Mouse (Mus musculus) neutrophil, adult 5-6 weeks (primary cell): ENCODE measurements around the gene Zfp866. TPM values are rescaled to one million over a fixed set of nuclear protein-coding genes. Genes with fewer than 3 reads are reported as not detected.

Experiments used
- ATAC-seq: fragments of 151-379, 151-347 bp; 2 replicates; pipeline ENCODE4 v1.8.0; 2017; ENCODE audit warnings: mild to moderate bottlenecking, moderate TSS enrichment; ENCODE audit not compliant: insufficient number of reproducible peaks, poor library complexity, low FRiP score, severe bottlenecking; ENCODE audit errors: extremely low read depth
- total RNA-seq: library from RNA; stranded (forward); fragments of 200-1000 nt; gene quantifications from 2 replicates; pipeline ENCODE4 v1.2.3, GENCODE M21; 2017

Zfp866 gene
- total RNA-seq, 1 experiment from 2014 or later: 55.7 TPM

DNA sequence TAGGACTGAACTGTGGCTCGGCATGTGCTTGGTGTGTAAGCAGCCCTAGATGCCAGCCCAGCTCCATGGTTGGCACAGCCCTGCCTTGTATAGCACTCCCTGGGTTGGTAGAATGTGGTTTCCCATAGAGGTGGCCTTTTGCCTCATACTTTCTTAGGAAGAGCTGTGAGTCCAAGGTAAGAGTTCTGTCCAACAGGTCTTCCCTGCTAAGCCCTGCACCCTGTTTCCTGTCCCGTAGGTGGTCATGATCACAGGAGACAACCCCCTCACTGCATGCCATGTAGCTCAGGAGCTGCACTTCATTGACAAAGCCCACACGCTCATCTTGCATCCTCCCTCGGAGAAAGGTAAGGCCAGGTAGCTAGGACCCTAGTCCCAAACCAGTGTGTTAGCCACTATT lies 10.8 kb upstream of the Zfp866 start:
- no peak for ATAC-seq

DNA sequence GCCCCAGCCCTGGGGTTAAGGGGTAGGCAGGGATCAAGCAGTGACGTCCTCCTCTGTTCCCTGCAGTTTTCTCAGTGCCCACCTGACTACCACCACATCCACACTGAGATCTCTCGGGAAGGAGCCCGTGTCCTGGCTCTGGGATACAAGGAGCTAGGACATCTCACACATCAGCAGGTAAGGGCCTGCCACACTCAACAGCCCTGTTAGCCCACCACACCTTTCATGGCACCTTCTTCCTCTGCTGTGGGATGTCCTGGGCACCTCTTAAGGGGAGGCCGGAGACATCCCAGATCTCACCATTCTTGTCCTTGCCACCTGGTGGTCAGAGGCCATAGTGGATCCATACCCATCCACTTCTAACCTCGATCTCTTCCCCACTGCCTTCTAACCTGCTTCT lies 9.0 kb upstream of the Zfp866 start:
- no peak for ATAC-seq

DNA sequence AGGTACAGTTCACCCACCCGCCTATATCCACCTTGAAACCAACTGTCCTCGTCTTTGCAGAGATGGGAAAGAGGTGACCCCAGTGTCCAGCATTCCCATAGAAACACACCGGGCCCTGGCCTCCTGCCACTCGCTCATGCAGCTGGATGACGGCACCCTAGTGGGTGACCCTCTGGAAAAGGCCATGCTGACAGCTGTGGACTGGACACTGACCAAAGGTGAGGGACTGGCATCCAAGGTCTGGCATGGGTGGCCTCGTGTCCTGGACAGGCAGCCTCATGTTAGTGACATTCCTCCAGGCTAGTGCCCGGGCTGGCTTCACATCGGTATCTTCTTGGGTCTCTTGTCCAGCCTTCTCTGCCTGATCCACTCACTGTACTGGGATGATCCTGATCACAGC lies 8.3 kb upstream of the Zfp866 start:
- ATAC-seq: no peak

DNA sequence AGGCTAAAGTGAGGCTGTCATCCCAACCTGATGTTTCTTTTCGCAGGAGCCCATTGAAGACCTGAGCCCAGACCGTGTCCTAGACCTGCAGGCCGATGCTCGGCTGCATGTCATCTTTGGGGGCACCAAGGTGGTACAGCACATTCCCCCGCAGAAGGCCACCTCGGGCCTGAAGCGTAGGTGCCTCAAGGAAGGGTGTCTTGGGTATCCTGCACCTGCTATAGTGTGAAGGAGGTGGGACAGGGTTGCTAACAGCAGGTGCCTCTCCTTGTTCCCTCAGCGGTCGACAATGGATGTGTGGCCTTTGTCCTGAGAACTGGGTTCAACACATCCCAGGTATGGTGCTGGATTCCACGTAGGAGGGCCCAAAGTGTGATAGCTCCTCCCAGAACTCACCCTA lies 6.7 kb upstream of the Zfp866 start:
- ATAC-seq: no peak

DNA sequence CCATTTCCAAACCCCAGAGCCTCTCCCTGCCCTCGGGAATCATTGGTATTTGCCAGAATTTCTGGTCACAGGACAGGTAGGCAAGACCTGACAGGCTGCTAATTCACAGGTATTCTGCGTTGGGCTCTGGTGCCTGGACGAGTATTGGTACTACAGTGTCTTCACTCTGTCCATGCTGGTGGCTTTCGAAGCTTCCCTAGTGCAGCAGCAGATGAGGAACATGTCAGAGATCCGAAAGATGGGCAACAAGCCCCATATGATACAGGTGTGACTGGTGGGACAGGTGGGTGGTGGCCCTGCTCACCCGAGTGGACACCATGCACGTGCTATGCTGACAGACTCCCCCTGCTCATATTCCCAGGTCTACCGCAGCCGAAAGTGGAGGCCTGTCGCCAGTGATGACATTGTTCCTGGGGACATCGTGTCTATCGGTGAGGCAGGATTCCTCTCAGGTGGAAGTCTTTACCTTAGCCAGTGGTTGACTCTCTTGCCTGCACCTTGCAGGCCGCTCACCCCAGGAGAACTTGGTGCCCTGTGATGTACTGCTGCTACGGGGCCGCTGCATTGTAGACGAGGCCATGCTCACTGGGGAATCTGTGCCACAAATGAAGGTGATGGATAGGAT lies 5.9 kb upstream of the Zfp866 start:
- ATAC-seq: no peak

DNA sequence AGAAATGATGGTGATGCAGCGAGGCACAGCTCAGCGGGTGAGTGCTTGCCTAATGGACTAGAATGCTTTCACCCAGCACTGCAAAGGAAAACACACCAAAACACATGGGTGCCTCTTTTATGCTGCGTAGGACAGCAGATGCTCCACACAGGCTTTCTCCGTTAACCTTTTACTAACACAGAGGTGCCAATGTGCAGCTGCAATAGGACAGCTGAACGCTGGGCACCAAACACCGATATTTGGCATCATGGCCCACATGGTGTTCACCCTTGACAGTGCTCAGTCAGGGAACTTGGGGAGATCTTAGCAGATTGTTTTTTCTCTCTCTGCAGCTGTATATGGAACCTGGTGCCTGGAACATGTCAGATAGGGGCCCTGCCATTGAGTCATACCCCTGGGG lies 3.9 kb upstream of the Zfp866 start:
- ATAC-seq: no peak

DNA sequence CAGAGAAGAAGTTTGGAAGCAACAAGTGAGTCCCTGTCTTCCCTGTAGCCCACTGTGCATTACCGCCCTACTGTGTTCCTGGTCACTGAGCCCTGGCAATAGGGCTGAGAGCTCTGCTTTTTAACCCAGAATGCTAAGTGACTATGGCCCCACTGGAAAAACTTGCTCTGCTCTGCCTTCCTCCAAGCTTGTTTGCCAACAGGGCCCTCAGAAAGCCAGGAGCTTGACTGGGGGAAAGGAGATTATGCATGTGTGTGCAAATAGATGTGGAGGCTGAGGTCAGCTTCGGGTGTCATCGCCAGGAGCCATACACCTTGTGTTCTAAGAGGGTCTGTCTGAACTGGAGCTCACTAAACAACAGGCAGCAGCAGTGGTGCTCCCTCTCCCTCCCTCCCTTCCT lies 3.1 kb upstream of the Zfp866 start:
- no peak for ATAC-seq

DNA sequence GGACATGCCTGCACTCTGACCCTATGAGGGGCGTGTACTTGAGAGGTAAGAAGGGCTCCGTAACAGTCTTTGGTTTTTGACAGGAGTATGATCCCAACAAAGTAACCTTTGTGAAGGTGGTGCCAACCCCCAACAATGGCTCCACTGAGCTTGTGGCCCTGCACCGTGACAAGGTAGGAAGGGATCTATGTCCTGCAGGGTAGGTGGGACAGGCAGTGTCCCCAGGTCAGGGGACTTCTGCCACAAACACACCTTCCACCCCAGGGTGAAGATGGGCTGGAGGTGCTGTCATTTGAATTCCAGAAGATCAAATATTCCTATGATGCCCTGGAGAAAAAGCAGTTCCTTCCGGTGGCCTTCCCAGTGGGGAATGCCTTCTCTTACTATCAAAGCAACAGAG lies 2.7 kb upstream of the Zfp866 start:
- no peak for ATAC-seq

DNA sequence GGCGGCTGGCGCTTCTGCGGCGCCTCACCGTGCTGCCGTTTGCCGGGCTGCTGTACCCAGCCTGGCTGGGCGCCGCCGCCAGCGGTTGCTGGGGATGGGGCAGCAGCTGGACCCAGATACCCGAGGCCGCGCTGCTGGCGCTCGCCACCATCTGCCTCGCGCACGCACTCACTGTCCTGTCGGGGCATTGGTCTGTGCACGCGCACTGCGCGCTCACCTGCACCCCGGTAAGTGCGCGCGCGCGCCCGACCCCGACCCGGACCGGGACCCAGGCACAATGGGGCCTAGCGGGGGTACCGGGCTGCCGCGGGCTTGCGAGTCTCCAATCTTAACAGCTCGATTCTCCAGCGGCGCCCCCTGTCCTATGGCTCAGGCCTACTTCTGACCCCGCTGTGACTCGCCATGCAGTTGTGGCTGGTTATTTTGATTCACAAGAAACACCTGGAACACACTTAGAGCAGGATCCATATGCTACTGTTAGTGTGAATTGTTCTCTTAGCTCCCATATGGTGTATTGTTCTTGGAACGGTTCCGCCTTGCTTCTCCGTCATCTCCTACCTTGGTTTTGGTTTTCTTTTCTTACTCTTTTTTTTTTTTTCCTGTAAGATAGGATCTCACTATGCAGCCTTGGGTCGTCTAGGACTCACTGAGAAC lies 564 bp upstream of the Zfp866 start:
- ATAC-seq: no peak

DNA sequence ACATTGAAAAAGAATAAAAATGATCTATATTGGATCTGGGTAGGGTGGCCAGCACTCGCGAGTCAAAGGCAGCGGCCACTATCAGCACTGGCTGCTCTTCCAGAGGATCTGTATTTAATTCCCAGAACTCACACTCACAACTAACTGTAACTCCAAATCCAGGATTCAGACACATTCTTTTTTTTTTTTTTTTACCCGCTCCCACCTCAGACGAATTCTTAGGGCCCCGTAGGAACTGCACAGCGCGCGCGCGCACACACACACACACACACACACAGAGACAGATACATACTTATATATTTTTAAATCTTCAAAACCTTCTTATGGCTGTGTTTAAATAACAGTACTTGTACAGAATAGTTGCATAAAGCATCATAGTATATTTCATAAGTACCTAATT lies 614 bp downstream of the Zfp866 start:
- no peak for ATAC-seq

DNA sequence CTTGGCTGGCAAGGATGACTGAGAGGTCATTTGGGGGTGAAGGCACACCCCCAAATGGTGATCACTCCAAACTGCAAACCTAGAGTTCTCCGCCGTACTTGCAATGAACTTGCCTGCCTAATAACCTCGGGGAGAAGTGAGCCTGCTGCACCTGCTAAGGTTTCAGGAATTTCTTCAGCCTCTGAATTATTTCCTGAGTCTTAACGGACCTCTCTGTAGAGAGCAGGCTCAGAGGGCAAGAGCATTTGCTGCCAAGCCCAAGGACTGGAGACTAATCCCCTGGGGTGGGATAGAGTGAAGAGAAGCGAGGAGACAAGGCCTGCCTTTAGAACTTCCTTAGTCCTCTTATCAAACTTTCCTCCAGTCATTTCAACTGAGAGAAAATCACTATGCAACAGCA lies 1.2 kb downstream of the Zfp866 start:
- no peak for ATAC-seq

DNA sequence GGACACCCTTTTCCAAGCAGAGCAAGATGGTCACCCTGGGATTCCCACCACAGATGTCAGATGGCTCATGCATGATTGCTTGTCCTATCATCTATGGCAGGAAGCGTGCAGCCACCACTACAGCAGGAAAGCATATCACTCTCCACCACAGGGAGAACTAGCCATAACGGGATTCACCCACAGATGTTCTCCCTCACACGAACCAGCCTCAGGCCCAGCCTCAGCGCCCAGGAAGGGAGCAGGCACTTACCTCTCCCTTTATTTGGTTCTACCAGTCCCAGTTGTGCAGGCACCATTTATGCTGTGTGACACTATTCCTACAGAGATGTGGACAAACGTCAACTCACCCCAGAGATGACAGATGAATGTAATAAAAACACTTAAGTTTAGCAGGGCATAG lies 1.9 kb downstream of the Zfp866 start:
- ATAC-seq: no peak

DNA sequence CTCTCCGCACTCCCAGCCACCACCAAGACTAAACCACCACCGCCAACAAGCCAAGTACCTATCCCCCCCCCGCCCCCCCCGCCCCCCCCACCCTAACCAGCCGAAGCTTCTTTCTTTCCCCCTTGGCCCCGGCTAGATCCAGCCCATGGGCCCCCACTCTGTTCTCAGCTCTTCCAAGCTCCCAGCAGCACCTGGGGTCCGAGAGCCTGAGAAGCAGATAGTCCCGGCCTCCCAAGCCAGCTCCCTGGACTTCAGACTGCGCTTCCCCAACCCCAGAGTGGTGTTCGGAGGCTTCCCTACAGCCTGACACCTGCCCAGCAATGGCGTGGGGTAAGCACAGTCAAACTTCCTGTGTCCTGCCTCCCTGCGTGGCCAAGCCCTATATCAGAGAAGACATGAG lies 13.9 kb downstream of the Zfp866 start:
- ATAC-seq: no peak

DNA sequence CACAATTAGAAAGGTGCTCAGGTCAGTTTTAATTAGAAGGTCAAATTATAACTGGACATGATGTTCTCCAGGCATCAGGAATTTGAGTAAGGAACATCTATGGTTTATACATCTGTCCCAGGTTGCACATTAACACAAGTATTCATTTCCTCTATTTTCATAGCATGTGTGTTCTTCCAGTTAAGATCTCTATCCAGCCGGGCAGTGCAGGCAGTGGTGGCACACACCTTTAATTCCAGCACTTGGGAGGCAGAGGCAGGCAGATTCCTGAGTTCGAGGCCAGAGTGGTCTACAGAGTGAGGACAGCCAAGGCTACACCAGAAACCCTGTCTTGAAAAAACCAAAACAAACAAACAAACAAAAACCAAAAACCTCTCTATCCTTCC lies 15.8 kb downstream of the Zfp866 start:
- ATAC-seq: no peak

DNA sequence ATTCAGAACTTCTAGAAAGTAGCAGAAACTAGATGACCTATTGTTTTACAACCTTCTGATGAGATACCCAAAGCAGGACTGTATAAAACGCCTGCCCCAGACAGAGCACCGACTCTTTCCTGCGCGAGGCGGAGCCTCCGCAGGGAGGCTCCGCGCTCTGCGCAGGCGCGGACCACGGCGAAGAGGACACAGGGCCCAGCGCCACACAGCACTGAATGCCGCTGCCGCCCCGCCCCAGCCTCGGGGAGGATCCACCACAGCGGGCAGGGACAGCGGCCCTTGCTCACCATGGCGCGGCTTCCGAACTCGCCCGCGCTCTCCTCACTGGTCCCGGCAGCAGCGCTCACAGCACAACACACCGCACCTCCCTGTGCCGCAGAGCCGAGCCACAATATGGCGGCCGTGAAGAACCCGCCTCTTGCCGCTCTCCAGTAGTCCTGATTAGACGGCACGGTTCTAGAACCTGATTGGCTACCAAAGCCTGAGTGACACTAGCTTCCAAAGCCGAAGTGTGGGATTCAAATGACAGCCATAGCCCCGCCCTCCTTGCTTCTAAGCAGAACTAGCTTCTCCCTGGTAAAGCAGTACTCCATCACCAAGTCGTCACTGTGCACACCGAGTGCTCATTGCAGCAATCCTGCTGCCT lies 16.4 kb downstream of the Zfp866 start, which contains the start of gene Gm20422:
TSS of gene Gm20422 (minus strand) at position 384 of the 646 bp plus-strand sequence.
- peak; percentile 99 for ATAC-seq

DNA sequence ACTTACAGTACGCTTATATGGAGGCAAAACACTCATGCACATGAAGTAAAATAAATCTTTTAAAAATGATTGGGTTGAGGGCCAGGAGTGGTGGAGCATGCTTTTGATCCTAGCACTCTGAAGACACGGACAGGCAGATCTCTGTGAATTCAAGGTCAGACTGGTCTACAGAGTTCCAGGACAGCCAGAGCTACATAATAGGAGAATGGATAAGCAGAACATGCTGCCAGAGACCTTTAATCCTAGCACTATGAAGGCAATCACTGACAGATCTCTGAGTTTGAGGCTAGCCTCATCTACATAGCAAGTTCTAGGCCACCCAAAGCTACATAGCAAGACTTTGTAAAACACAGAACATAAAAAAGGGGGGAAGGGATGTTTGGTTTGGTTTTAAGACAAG lies 18.9 kb downstream of the Zfp866 start:
- ATAC-seq: no peak

DNA sequence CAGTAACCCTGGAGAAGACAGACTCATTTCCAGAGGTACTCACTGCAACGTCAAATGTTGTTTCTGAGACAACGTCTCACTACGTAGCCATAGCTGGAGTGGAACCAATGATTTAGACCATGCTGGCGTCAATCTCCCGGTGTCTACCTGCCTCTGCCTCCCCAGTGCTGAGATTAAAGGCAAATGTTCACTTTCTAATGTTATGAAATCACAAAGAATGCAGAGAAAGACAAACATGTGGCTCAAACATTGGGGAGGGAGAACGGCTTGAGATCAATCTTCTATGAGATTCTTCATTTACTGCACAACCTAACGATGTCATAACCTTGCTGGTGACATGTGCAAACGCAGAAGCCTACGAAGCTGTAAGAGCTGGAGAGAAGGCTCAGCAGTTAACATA lies 19.8 kb downstream of the Zfp866 start:
- no peak for ATAC-seq

DNA sequence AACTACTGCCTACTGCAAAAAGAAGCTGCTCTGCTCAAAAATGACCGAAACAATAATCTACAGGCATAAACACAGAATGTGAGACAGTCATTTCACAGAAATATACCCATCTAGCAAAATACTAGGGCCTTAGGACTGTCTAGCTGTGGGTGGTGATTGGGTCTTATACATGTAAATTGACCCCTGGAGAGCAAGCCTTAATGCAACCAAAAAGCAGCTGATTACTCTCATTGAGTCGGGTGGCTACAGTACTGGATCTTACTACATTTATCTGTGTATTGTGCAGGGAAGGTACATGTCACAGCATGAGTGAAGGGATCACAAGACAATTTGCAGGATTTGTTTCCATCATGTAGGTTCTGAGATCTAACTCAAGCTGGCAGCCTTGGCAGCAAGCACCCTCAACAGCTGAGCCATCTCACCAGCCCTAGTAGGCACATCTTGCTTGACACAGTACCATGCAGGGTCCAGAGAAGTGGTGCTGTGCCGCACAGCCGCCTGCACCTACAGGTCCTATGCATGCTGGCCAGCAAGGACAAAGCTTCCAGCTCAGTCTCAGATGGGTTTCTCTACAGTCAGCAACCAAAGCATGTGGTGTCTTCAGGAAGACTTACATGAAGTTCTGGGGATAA lies 29.0 kb downstream of the Zfp866 start:
- no peak for ATAC-seq

DNA sequence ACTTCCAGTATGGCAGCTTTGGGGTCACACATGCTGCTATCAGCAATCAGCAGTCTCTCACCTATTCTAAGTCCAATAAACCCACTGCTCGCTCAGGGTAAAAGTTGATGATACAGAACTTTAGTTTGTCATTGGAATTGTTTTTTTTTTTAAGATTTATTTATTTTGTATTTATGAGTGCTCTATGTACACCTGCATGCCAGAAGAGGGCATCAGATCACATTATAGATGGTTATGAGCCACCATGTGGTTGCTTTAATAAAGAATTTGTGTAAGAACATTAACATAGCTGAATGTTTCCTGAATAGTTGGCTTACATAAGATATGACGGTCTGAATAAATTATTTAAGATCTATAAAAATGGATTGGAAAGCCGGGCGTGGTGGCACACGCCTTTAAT lies 32.7 kb downstream of the Zfp866 start:
- ATAC-seq: no peak

DNA sequence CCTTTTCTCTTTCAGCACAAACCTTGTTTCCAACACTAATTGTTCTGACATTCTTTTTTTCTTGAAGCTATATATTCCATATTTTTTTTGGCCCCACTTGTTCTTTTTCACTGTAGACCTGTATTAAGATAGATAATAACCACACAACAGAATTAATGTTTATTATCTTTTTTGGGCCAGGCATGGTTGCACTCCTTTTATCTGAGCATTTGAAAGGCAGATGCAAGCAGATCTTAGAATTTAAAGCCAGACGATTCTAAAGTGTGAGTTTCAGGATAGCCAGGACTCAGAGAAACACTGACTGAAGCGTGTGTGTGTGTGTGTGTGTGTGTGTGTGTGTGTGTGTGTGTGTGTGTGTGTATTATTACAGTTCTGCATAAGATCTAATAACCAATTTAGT lies 38.5 kb downstream of the Zfp866 start:
- ATAC-seq: no peak
